Mouse (Mus musculus) heart, postnatal 14 days (tissue): ENCODE data around the gene Atg7. TPM values are rescaled to one million over a fixed set of nuclear protein-coding genes. Genes with fewer than 3 reads are reported as not detected.

Source experiments
- total RNA-seq, 2 experiments: library from RNA; stranded (reverse); gene quantifications; 2 replicates each; pipeline ENCODE4 v1.2.3; 2021

Gene Atg7
- total RNA-seq, 2 experiments from 2014 or later: 12.5 to 16.0 TPM

Other genes starting within 250 kb of the Atg7 start
- gene Hrh1, start 245.2 kb upstream of the Atg7 start, total RNA-seq: under 1 TPM; 0.07 to 0.17 TPM